Mouse (Mus musculus): ENCODE results near the gene Mcoln2. TPM values are rescaled to one million over a fixed set of nuclear protein-coding genes. Genes with fewer than 3 reads are reported as not detected.

Gene Mcoln2
- polyA plus RNA-seq, 1 experiment: 3.6 TPM

DNA sequence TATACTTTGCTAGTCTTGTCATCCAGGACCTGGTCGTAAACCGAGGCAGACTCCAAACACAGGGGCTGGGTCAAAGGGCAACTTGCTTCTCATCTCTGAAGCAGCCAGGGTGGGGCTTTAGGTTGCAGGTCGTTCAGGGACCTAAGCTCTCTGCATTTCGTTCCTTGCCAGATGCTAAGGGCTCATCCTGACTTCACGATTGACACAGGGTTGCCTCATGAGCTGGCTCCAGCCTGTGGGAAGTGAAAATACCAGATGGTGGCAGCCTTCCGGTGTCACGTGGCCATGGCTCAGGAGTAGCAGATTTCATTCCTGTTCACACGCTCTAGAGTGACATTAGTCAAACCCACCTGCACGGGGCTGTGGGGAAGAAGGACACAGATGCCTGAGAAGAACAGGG, 14.8 kb upstream of the Mcoln2 start:
- H3K4me1 ChIP-seq (ENCODE audit: control insufficient read depth, insufficient read depth, low read length): no peaks in the 10 kb centered on the region
- TF ChIP-seq CTCF (IDR thresholded peaks at IDR 0.05; ENCODE audit: control insufficient read depth, insufficient read depth, low read length) (no peak), POLR2A (IDR thresholded peaks at IDR 0.05; ENCODE audit: borderline replicate concordance, control insufficient read depth, low read depth, low read length) (no peak)
- no peak overlapping the region for H3K27ac ChIP-seq (ENCODE audit: control insufficient read depth, insufficient read depth, low read depth, low read length, poor library complexity)
- 54% methylated on average over 9 of the region's 9 CpGs for WGBS
- no peak overlapping the region for H3K4me3 ChIP-seq (replicated peaks; ENCODE audit: control insufficient read depth, low read depth, low read length)

- 67% methylated on average over 2 of the region's 2 CpGs for WGBS
- TF ChIP-seq POLR2A (IDR thresholded peaks at IDR 0.05; ENCODE audit: borderline replicate concordance, control insufficient read depth, low read depth, low read length) (no peak), CTCF (IDR thresholded peaks at IDR 0.05; ENCODE audit: control insufficient read depth, insufficient read depth, low read length) (no peak)
- H3K27ac ChIP-seq (ENCODE audit: control insufficient read depth, insufficient read depth, low read depth, low read length, poor library complexity): no peak overlapping the region
- no peak overlapping the region for H3K4me3 ChIP-seq (replicated peaks; ENCODE audit: control insufficient read depth, low read depth, low read length)
- no peaks in the 10 kb centered on the region for H3K4me1 ChIP-seq (ENCODE audit: control insufficient read depth, insufficient read depth, low read length)
Measured at GRCm38 (mm10) chr3:146135417-146135816, 14.2 kb upstream of the Mcoln2 start.

DNA sequence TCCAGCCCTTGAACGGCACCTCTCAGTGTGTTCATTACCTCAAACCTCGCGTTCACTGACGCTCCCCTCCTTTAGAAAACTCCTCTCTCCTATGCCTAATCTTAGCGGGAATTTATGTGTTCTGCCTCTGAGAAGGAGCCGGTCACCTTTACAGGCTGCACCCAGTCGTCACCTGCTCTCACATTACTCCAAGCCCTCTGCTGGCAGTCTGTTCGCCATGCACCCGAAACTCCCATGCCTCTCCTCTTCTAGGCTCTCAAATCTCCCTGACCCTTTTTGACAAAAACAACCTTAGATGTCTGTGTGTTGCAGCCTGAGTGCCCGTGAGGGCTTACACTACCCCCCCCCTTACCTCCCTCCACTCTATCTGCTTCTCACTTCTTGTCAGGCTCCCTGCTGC, 13.2 kb upstream of the Mcoln2 start:
- TF ChIP-seq POLR2A (IDR thresholded peaks at IDR 0.05; ENCODE audit: borderline replicate concordance, control insufficient read depth, low read depth, low read length): no peak
- peak; percentile 33; the same call in 1 of the 2 replicates for TF ChIP-seq CTCF (IDR thresholded peaks at IDR 0.05; ENCODE audit: control insufficient read depth, insufficient read depth, low read length)
- H3K4me1 ChIP-seq (ENCODE audit: control insufficient read depth, insufficient read depth, low read length): no peaks in the 10 kb centered on the region
- no peak overlapping the region for H3K27ac ChIP-seq (ENCODE audit: control insufficient read depth, insufficient read depth, low read depth, low read length, poor library complexity)
- H3K4me3 ChIP-seq (replicated peaks; ENCODE audit: control insufficient read depth, low read depth, low read length): no peak overlapping the region
- WGBS: 46% methylated on average over 10 of the region's 10 CpGs

DNA sequence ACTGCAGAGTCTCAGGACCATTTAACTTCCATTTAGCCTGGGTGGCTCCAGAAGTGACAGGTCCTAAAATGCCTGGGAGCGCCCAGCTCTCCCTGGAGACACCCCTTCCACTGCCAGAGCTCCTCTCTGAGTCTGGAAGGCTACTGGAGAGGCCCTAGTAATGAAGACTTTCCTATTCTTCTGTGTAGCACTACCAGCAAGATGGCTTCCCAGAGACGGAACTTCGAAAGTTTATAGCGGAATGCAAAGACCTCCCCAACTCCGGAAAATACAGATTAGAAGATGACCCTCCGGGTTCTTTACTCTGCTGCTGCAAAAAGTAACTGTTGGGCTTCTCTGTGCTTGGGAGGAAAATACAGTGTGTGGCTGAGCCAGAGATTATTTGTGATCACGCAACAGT, 9.4 kb upstream of the Mcoln2 start:
- Histone ChIP-seq H3K4me3 (replicated peaks; ENCODE audit: control insufficient read depth, low read depth, low read length) (no peak overlapping the region), H3K4me1 (ENCODE audit: control insufficient read depth, insufficient read depth, low read length) (no peaks in the 10 kb centered on the region), H3K27ac (ENCODE audit: control insufficient read depth, insufficient read depth, low read depth, low read length, poor library complexity) (no peak overlapping the region)
- TF ChIP-seq CTCF (IDR thresholded peaks at IDR 0.05; ENCODE audit: control insufficient read depth, insufficient read depth, low read length): no peak
- no peak for TF ChIP-seq POLR2A (IDR thresholded peaks at IDR 0.05; ENCODE audit: borderline replicate concordance, control insufficient read depth, low read depth, low read length)
- 85% methylated on average over 7 of the region's 7 CpGs for WGBS

- Histone ChIP-seq H3K4me3 (replicated peaks; ENCODE audit: control insufficient read depth, low read depth, low read length) (no peak overlapping the region), H3K4me1 (ENCODE audit: control insufficient read depth, insufficient read depth, low read length) (no peaks in the 10 kb centered on the region; the same call in 1 of the 2 replicates), H3K27ac (ENCODE audit: control insufficient read depth, insufficient read depth, low read depth, low read length, poor library complexity) (no peak overlapping the region)
- TF ChIP-seq POLR2A (IDR thresholded peaks at IDR 0.05; ENCODE audit: borderline replicate concordance, control insufficient read depth, low read depth, low read length) (no peak), CTCF (IDR thresholded peaks at IDR 0.05; ENCODE audit: control insufficient read depth, insufficient read depth, low read length) (no peak)
- 74% methylated on average over 7 of the region's 7 CpGs for WGBS
Measured at GRCm38 (mm10) chr3:146142523-146142922, 7.1 kb upstream of the Mcoln2 start.

DNA sequence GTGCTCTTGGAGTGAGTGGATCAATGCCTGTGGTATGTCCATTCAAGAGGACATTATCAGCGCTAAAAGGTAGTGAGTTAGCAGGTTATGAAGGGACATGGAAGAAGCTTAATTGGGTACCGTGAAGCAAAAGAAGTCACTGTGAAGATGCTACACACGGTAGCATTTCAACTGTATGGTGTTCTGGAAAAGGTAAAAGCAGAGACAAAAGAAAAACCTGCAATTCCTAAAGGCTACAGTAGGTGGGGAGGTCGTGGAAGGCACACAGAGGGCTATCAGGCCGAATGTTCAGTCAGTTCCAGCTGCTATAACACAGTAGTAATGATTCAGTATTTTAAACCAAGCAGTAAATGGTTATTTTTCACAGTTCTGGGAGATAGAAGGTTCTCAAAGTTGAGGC, 4.1 kb upstream of the Mcoln2 start:
- Histone ChIP-seq H3K4me1 (ENCODE audit: control insufficient read depth, insufficient read depth, low read length) (no peaks in the 10 kb centered on the region; the same call in 1 of the 2 replicates), H3K27ac (ENCODE audit: control insufficient read depth, insufficient read depth, low read depth, low read length, poor library complexity) (no peak overlapping the region), H3K4me3 (replicated peaks; ENCODE audit: control insufficient read depth, low read depth, low read length) (no peak overlapping the region)
- 51% methylated on average over 5 of the region's 5 CpGs for WGBS
- TF ChIP-seq CTCF (IDR thresholded peaks at IDR 0.05; ENCODE audit: control insufficient read depth, insufficient read depth, low read length) (peak; percentile 22; the same call in 1 of the 2 replicates), POLR2A (IDR thresholded peaks at IDR 0.05; ENCODE audit: borderline replicate concordance, control insufficient read depth, low read depth, low read length) (no peak)

DNA sequence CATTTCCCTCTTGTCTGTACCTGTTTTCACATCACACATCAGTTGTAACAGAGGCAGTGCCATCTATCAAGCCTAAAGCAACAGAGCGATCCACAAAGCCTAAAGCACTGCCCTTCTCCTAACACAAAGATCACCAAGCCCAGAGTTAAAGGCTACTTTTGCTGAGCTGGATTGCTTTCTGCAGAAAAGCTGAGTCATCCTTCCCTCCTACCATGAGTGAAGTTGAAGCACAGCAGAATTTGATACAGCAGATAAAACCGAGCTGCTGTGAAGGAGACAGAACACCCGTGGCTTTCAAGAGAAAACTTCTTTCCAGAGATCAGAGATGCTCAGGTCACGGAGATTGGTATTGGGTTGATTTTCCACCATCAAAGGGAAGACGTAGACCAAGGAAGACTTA, 3.5 kb upstream of the Mcoln2 start:
- no peak overlapping the region for H3K4me3 ChIP-seq (replicated peaks; ENCODE audit: control insufficient read depth, low read depth, low read length)
- no peak overlapping the region for H3K27ac ChIP-seq (ENCODE audit: control insufficient read depth, insufficient read depth, low read depth, low read length, poor library complexity)
- H3K4me1 ChIP-seq (ENCODE audit: control insufficient read depth, insufficient read depth, low read length): no peaks in the 10 kb centered on the region; the same call in 1 of the 2 replicates
- 33% methylated on average over 5 of the region's 5 CpGs for WGBS
- TF ChIP-seq POLR2A (IDR thresholded peaks at IDR 0.05; ENCODE audit: borderline replicate concordance, control insufficient read depth, low read depth, low read length) (no peak), CTCF (IDR thresholded peaks at IDR 0.05; ENCODE audit: control insufficient read depth, insufficient read depth, low read length) (no peak)

DNA sequence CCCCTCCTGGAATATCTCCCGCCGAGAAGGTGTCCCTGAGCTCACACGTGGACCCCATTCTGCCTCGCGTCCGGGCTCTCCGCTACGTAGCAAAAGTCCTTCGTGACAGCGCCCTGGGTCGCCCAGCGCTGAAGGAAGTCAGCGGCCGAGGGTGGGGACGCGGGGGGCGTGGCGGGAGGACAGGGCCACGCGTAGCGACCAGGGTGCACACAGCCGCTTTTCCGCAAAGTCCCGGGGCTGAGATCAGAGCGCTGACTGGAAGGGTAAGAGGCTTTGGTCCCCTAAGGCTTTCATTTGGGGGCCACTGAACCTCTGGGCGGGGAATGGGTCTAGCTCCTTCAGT, 396 bp downstream of the Mcoln2 start:
- WGBS: under 1% methylated on average over 26 of the region's 26 CpGs
- Histone ChIP-seq H3K4me1 (ENCODE audit: control insufficient read depth, insufficient read depth, low read length) (no peaks in the 10 kb centered on the region; the same call in 1 of the 2 replicates), H3K4me3 (replicated peaks; ENCODE audit: control insufficient read depth, low read depth, low read length) (peak overlapping the region; percentile 61), H3K27ac (ENCODE audit: control insufficient read depth, insufficient read depth, low read depth, low read length, poor library complexity) (peak overlapping the region; percentile 67)
- TF ChIP-seq POLR2A (IDR thresholded peaks at IDR 0.05; ENCODE audit: borderline replicate concordance, control insufficient read depth, low read depth, low read length) (no peak), CTCF (IDR thresholded peaks at IDR 0.05; ENCODE audit: control insufficient read depth, insufficient read depth, low read length) (no peak)

DNA sequence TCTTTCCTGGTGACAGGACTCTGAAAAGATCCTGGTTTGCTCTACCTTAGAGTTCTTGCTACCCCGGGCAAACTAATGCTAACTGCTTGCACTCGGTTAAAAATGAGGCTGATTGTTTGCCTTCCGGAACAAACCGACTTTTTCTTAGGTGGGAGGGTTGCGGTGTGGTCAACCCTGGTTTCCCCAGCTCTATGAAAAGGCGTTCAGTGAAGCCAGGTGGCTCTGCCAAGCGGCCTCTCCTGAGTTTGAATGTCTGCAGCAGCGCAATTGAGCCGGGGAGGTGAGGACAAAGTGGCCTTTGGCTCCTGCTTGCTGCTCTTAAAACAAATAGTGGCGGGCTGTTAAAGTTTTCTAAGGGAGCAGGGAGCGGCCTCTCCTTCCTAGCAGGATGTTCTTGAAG, 927 bp downstream of the Mcoln2 start:
- 5% methylated on average over 11 of the region's 11 CpGs for WGBS
- peak overlapping the region; percentile 1 for H3K27ac ChIP-seq (ENCODE audit: control insufficient read depth, insufficient read depth, low read depth, low read length, poor library complexity)

More for the DNA sequence above, 927 bp downstream of the Mcoln2 start:
- TF ChIP-seq CTCF (IDR thresholded peaks at IDR 0.05; ENCODE audit: control insufficient read depth, insufficient read depth, low read length): no peak
- Histone ChIP-seq H3K4me3 (replicated peaks; ENCODE audit: control insufficient read depth, low read depth, low read length) (no peak overlapping the region), H3K4me1 (ENCODE audit: control insufficient read depth, insufficient read depth, low read length) (no peaks in the 10 kb centered on the region; the same call in 1 of the 2 replicates)

All from bone marrow, adult 2 months (tissue).